Mouse (Mus musculus) ES-Bruce4 (cell line): ENCODE results near the gene Gdpd5. TPM values are rescaled to one million over a fixed set of nuclear protein-coding genes. Genes with fewer than 3 reads are reported as not detected.

Source experiments
- H3K27ac ChIP-seq: 2 replicates; pipeline ENCODE4 v1.5.1; 2012; ENCODE audit warnings: low read length, inconsistent platforms; ENCODE audit not compliant: insufficient read depth
- H3K27me3 ChIP-seq: 2 replicates; pipeline ENCODE4 v1.6.1; 2012; ENCODE audit warnings: mild to moderate bottlenecking, low read length, inconsistent platforms; ENCODE audit not compliant: control insufficient read depth, poor library complexity, insufficient read depth, severe bottlenecking
- H3K36me3 ChIP-seq: 2 replicates; pipeline ENCODE4 v1.6.1; 2012; ENCODE audit warnings: inconsistent platforms, mild to moderate bottlenecking, low read length, moderate library complexity; ENCODE audit not compliant: control insufficient read depth, poor library complexity, insufficient read depth, severe bottlenecking
- H3K4me1 ChIP-seq: one replicate; pipeline ENCODE4 v1.8.1; 2011; ENCODE audit warnings: low read length; ENCODE audit not compliant: control insufficient read depth, insufficient read depth
- H3K4me3 ChIP-seq: 2 replicates; pipeline ENCODE4 v1.5.1; 2011; ENCODE audit warnings: low read depth, mild to moderate bottlenecking, low read length
- H3K9ac ChIP-seq: 2 replicates; pipeline ENCODE4 v1.6.1; 2012; ENCODE audit warnings: low read depth, mild to moderate bottlenecking, inconsistent platforms; ENCODE audit not compliant: poor library complexity, severe bottlenecking
- H3K9me3 ChIP-seq: replicated peaks from 2 replicates; pipeline ENCODE4 v1.6.1; 2012; ENCODE audit warnings: mild to moderate bottlenecking, low read length, inconsistent platforms; ENCODE audit not compliant: control insufficient read depth, poor library complexity, insufficient read depth, severe bottlenecking
- CTCF ChIP-seq: IDR thresholded peaks from one replicate; pipeline ENCODE4 v1.8.1; 2011; ENCODE audit warnings: low read depth, low read length
- EP300 ChIP-seq: IDR thresholded peaks from 2 replicates; pipeline ENCODE4 v1.6.1; 2011; ENCODE audit warnings: low read depth, low read length; ENCODE audit not compliant: insufficient read depth
- POLR2A ChIP-seq: IDR thresholded peaks from one replicate; pipeline ENCODE4 v1.8.1; 2011; ENCODE audit warnings: low read length; ENCODE audit not compliant: insufficient read depth
- polyA plus RNA-seq: library from polyadenylated mRNA; stranded (reverse); fragments of >200 nt; gene quantifications from 2 replicates; pipeline ENCODE4 v1.2.4, GENCODE M21; 2011; ENCODE audit warnings: low read depth; ENCODE audit not compliant: missing spikeins, insufficient read depth, insufficient read length

Gdpd5 gene
- polyA plus RNA-seq, 1 experiment = 5.9 TPM

DNA sequence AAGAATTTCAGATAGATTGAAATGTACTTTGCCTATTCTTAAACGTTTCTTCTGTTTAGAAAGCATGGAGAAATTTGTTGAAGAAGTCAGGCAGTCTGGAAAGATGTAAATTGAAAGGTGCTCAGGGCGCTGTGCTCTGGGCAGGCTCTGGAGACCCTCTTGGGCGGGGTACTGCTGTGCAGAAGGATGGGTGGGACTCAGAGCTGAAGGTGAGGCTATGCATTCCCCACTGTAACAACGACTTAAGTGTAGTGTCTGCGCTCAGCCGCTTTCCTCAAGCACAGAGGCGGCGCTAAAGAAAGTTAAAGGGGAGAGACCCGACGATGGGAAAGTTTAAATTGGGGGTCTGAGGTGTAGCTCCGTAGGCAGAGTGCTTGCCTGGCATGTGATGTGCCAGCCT is 49.0 kb downstream of the Gdpd5 start:
- Histone ChIP-seq H3K4me1 (peaks cover 2% of the 10 kb centered on the region), H3K36me3 (no peaks in the 10 kb centered on the region), H3K27ac (no peak overlapping the region), H3K9ac (no peak overlapping the region), H3K4me3 (no peak overlapping the region), H3K9me3 (no peaks in the 10 kb centered on the region), H3K27me3 (no peaks in the 10 kb centered on the region)
- TF ChIP-seq POLR2A (no peak), EP300 (no peak), CTCF (no peak)

DNA sequence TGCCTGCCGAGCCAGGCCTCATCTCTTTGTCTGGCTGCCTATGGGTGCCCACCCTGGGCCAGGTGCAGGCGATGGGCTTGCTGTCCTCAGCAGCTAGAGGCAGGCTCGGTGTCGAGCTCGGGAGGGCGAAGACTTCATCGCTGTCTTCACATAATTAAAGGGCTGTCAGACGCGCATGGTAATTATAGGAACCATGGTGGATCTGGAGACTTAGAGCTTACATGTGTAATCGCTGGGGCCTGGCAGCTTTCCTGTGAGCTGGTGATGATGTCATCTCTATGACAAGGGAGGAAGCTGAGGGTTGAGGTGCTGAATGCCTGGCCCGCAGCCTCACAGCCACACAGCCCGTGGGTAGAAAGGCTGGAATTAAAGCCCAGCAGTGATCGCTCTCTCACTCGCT is 51.0 kb downstream of the Gdpd5 start:
- Histone ChIP-seq H3K9me3 (no peaks in the 10 kb centered on the region), H3K4me1 (peaks cover 2% of the 10 kb centered on the region), H3K9ac (no peak overlapping the region), H3K27ac (no peak overlapping the region), H3K27me3 (no peaks in the 10 kb centered on the region), H3K36me3 (no peaks in the 10 kb centered on the region), H3K4me3 (no peak overlapping the region)
- no peak for TF ChIP-seq EP300
- no peak for TF ChIP-seq CTCF
- TF ChIP-seq POLR2A = no peak

DNA sequence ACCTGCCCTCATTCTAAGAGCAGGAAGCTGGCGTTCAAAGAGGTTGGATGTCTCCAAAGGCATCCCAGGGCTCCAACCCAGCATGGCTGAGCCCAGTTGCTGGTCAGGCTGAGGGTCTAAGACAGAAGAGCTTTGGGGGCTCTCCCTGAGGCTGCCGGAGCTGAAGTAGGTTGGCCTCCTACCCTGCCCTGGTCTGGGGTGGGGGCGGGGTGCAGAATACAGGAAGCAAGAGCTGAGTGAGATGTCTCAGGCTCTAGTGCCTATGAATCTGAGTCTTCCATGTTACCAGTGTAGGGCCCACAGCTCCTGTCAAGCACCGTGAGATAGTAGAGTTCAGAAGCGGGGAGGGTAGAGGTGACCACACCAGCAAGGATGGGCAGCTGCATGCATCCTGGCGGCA is 51.6 kb downstream of the Gdpd5 start:
- TF ChIP-seq EP300 (no peak), CTCF (no peak), POLR2A (no peak)
- Histone ChIP-seq H3K36me3 (no peaks in the 10 kb centered on the region), H3K4me3 (no peak overlapping the region), H3K4me1 (peaks cover 2% of the 10 kb centered on the region), H3K27me3 (no peaks in the 10 kb centered on the region), H3K27ac (no peak overlapping the region), H3K9ac (no peak overlapping the region), H3K9me3 (no peaks in the 10 kb centered on the region)

DNA sequence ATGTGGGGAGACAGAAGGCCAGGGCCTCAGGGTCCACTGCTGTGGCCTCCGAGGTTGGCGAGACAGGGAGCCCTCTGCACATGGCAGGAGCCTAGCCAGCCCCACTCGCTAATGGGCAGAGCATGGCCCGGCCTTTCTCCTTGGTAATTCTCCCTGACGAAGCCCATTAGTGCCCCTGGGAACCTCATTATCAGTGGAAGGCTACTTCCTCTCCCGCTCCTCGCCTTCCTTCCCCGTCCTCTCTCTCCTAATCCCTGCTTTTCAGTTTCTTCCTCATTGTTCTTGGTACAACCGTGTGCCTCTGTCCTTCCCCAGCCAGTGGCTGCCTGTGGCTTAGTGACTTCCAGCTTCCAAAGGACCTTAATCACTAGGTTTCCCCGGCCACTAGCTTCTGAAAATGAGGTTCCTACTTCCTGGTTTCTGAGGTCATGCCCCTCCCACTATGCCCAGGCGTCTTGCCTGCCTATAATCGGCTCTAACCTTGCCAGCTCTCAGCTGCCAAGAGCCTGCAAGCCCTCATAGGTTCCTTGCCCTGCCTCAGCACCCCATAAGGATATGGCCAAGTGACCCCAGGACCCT is 53.5 kb downstream of the Gdpd5 start:
- peaks cover 2% of the 10 kb centered on the region for H3K4me1 ChIP-seq
- no peaks in the 10 kb centered on the region for H3K9me3 ChIP-seq
- H3K27ac ChIP-seq = no peak overlapping the region
- H3K4me3 ChIP-seq = no peak overlapping the region
- H3K36me3 ChIP-seq = no peaks in the 10 kb centered on the region
- TF ChIP-seq EP300 (no peak), POLR2A (no peak), CTCF (no peak)
- H3K27me3 ChIP-seq = no peaks in the 10 kb centered on the region
- no peak overlapping the region for H3K9ac ChIP-seq

DNA sequence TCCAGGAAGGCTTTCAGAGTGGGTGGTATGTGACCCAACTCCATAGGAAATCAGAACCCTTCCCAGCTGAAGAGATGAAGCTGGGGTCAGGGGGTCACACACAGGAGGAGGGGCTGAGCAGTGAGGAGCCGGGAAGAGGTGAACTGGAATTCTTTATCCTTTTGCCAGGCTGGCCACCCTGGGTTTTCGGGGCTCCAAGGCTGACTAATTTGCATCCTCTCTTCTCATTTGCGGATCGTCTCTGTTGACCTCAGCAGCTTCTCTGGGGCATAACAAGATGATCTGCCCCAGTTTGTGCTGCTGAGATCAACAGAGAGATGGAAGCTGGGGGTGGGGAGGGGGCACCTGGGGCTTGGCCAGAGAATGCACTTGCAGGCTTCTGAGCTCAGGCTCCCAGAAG is 55.3 kb downstream of the Gdpd5 start:
- H3K9me3 ChIP-seq = no peaks in the 10 kb centered on the region
- H3K4me1 ChIP-seq = no peaks in the 10 kb centered on the region
- H3K27me3 ChIP-seq = no peaks in the 10 kb centered on the region
- TF ChIP-seq EP300 (no peak), CTCF (no peak), POLR2A (no peak)
- no peak overlapping the region for H3K4me3 ChIP-seq
- no peak overlapping the region for H3K27ac ChIP-seq
- H3K9ac ChIP-seq = no peak overlapping the region
- H3K36me3 ChIP-seq = no peaks in the 10 kb centered on the region

- H3K36me3 ChIP-seq = no peaks in the 10 kb centered on the region
- no peak overlapping the region for H3K4me3 ChIP-seq
- H3K9ac ChIP-seq = no peak overlapping the region
- TF ChIP-seq CTCF = peak; percentile 53
- TF ChIP-seq EP300 = no peak
- H3K27me3 ChIP-seq = no peaks in the 10 kb centered on the region
- H3K4me1 ChIP-seq = no peaks in the 10 kb centered on the region
- H3K27ac ChIP-seq = no peak overlapping the region
- no peaks in the 10 kb centered on the region for H3K9me3 ChIP-seq
Observed at GRCm38 (mm10) chr7:99438881-99439280, 57.7 kb downstream of the Gdpd5 start.
